Mouse (Mus musculus) v-Abl transformed pro-B cells (cell line): Measurements from ENCODE around the gene Gm21677.
"Not testable (repeated sequence)": the region's sequence is repeated elsewhere in the genome, so short reads cannot be mapped to it uniquely, and the experiment has no call there.

Experiments used
- in situ Hi-C, 2 experiments: fragments of 400-800 bp; cut with MboI; formaldehyde crosslinking; loops; one replicate each; pipeline ENCODE4 v1.15.1; 2025; ENCODE audit not compliant: unreplicated experiment in 2 of 2

Gm21677 gene

GRCm38 (mm10) chrY:3306349-3306748, at the start of gene Gm21677:
TSS of gene Gm21677 (minus strand) at chrY:3306449.
- in situ Hi-C loops: not testable (repeated sequence)

DNA sequence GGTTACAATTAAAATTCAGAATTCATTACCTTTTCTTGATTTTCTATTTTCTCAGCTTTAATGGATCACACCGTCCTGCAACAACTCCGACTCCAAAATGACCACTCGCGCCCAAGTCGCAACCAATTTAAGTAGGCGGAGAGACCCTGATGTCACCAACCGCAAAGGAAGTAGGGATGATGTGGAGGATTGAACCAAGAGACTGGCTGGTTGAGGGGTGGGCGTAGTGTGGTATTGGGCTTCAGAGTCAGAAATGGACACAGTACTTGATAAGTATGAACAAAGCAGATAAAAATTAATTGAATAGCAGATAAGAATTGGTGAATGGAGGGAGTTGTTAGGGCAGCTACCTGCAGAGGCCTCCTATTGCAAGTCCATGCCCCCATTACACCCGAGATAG, 39.0 kb upstream of the Gm21677 start, which contains the start of gene Gm21693:
Gm21693 (minus strand) TSS at position 101 of the 400 bp plus-strand sequence.
- in situ Hi-C loops: not testable (repeated sequence)

DNA sequence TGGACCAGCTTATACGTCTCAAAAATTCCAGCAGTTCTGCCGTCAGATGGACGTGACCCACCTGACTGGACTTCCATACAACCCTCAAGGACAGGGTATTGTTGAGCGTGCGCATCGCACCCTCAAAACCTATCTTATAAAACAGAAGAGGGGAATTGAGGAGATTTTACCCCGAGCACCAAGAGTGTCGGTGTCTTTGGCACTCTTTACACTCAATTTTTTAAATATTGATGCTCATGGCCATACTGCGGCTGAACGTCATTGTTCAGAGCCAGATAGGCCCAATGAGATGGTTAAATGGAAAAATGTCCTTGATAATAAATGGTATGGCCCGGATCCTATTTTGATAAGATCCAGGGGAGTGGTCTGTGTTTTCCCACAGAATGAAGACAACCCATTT, 34.4 kb upstream of the Gm21677 start:
- in situ Hi-C loops: not testable (repeated sequence)
